ENCODE assay signal across 1 mouse cellular context in the genomic region with DNA sequence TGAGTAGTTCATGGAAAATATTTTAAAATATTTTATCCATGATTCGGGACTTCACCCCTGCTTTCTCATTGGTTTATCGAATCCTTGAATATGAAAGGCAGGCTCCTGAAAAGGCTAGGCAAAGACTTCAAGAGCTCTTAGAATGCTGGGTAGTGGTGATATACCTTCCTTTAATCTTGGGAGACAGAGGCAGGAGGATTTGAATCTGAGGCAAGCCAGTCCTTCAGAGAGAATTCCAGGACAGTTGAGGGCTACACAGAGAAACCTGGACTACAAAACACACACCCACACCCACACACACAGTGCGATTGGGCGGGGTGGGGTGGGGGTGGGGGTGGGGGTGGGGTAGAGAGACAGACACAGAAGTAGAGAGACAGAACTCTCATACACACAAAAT.
TF ChIP-seq lines count a peak whose summit lies in the region.

No protein-coding gene starts in this region.

TF ChIP-seq in CH12.LX, 34 proteins besides CTCF, POLR2A, EP300 and RAD21:
- TF ChIP-seq TBP (conservative IDR thresholded peaks at IDR 0.05; ENCODE audit: low read depth, low read length) (peak; percentile 23; the same call in 1 of the 2 replicates), HCFC1 (IDR thresholded peaks at IDR 0.05; ENCODE audit: low read depth, low read length) (no peak)
